Mouse (Mus musculus): ENCODE data around the gene Asap2. TPM values are rescaled to one million over a fixed set of nuclear protein-coding genes. Genes with fewer than 3 reads are reported as not detected.
A peak's percentile ranks its signal among the peaks of the same experiment; 100 is the strongest.
"Not testable (repeated sequence)": the region's sequence is repeated elsewhere in the genome, so short reads cannot be mapped to it uniquely, and the experiment has no call there.

Gene Asap2
- total RNA-seq (2012; rRNA removed), result 0.39 and 0.46 TPM in 2 replicates
- 1 to 10 TPM in 1 of 2 experiments, not detected in 1; 1.9 TPM for polyA plus RNA-seq (2012; ENCODE audit: insufficient read depth in 1 of 2, insufficient read length in 2 of 2, low read depth in 1 of 2, low replicate concordance in 2 of 2, missing spikeins in 1 of 2)

GRCm38 (mm10) chr12:20990132-20990531 is at the start of gene Asap2:
Gene Asap2, plus strand, starts transcription at chr12:20990459.
- H3K9me3 ChIP-seq (replicated peaks; ENCODE audit: insufficient read depth, low read length); H3K36me3 ChIP-seq (ENCODE audit: control insufficient read depth in 1 of 2, insufficient read depth in 2 of 2, low read length in 2 of 2); H3K27ac ChIP-seq (ENCODE audit: control insufficient read depth, low read depth, low read length); H3K9ac ChIP-seq (ENCODE audit: control insufficient read depth, low read depth, low read length, poor library complexity, severe bottlenecking); H3K79me2 ChIP-seq (ENCODE audit: control insufficient read depth, insufficient read depth, low read length, poor library complexity); H3K4me1 ChIP-seq (ENCODE audit: control insufficient read depth in 1 of 2, insufficient read depth in 2 of 2, low read length in 2 of 2); H3K27me3 ChIP-seq (ENCODE audit: control insufficient read depth in 1 of 2, insufficient read depth in 2 of 2, low read length in 2 of 2); H3K4me3 ChIP-seq (ENCODE audit: control insufficient read depth in 1 of 2, insufficient read depth in 1 of 2, low read depth in 2 of 2, low read length in 2 of 2); DNase-seq (ENCODE audit: low read depth, low spot score): not testable (repeated sequence)

- H3K9ac ChIP-seq (ENCODE audit: control insufficient read depth, low read depth, low read length, poor library complexity, severe bottlenecking); H3K4me3 ChIP-seq (ENCODE audit: control insufficient read depth in 1 of 2, insufficient read depth in 1 of 2, low read depth in 2 of 2, low read length in 2 of 2); H3K27me3 ChIP-seq (ENCODE audit: control insufficient read depth in 1 of 2, insufficient read depth in 2 of 2, low read length in 2 of 2); H3K79me2 ChIP-seq (ENCODE audit: control insufficient read depth, insufficient read depth, low read length, poor library complexity); H3K4me1 ChIP-seq (ENCODE audit: control insufficient read depth in 1 of 2, insufficient read depth in 2 of 2, low read length in 2 of 2); H3K27ac ChIP-seq (ENCODE audit: control insufficient read depth, low read depth, low read length); DNase-seq (ENCODE audit: low read depth, low spot score); H3K36me3 ChIP-seq (ENCODE audit: control insufficient read depth in 1 of 2, insufficient read depth in 2 of 2, low read length in 2 of 2); H3K9me3 ChIP-seq (replicated peaks; ENCODE audit: insufficient read depth, low read length): not testable (repeated sequence)
These were observed 42.9 kb upstream of the Asap2 start for GRCm38 (mm10) chr12:20947051-20947997.

- DNase-seq (ENCODE audit: low read depth, low spot score); H3K4me3 ChIP-seq (ENCODE audit: control insufficient read depth in 1 of 2, insufficient read depth in 1 of 2, low read depth in 2 of 2, low read length in 2 of 2): not testable (repeated sequence)
These were observed 320 bp downstream of the Asap2 start for GRCm38 (mm10) chr12:20990579-20990978.

DNA sequence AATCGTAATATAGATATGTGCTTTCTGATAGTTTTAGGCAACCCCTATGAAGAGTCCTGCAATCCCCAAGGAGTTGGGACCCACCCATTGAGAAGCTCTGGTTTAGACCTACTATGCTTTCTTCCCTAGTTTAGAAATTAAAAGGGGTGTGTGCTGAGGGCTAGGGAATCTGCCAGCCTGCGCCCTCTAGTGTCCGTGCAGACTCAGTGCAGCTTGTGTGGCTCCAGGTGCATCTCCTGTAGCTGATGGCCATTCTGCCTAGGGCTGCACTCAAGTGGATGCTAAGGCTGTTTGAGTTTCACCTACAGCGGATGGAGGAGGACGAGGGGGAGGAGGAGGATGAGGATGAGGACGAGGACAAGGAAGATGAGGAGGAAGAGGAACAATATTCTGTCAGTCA is 40.6 kb downstream of the Asap2 start:
- not testable (repeated sequence) for H3K4me3 ChIP-seq (ENCODE audit: control insufficient read depth in 1 of 2, insufficient read depth in 1 of 2, low read depth in 2 of 2, low read length in 2 of 2); H3K4me1 ChIP-seq (ENCODE audit: control insufficient read depth in 1 of 2, insufficient read depth in 2 of 2, low read length in 2 of 2); H3K36me3 ChIP-seq (ENCODE audit: control insufficient read depth in 1 of 2, insufficient read depth in 2 of 2, low read length in 2 of 2); H3K9me3 ChIP-seq (replicated peaks; ENCODE audit: insufficient read depth, low read length); H3K27ac ChIP-seq (ENCODE audit: control insufficient read depth, low read depth, low read length); H3K27me3 ChIP-seq (ENCODE audit: control insufficient read depth in 1 of 2, insufficient read depth in 2 of 2, low read length in 2 of 2); DNase-seq (ENCODE audit: low read depth, low spot score); H3K9ac ChIP-seq (ENCODE audit: control insufficient read depth, low read depth, low read length, poor library complexity, severe bottlenecking); H3K79me2 ChIP-seq (ENCODE audit: control insufficient read depth, insufficient read depth, low read length, poor library complexity)
- TF ChIP-seq CTCF (IDR thresholded peaks at IDR 0.05 in 2 of 3, conservative IDR thresholded peaks at IDR 0.05 in 1 of 3; ENCODE audit: control insufficient read depth in 1 of 3, insufficient read depth in 1 of 3, low read depth in 2 of 3, low read length in 3 of 3, poor library complexity in 1 of 3, severe bottlenecking in 1 of 3), result peak in 2 of 3 experiments; percentile 20 to 33; a peak in 3 of 6 replicates
- 0 out of 2 replicates have a peak, but pooled peaks have one; percentile 13 for TF ChIP-seq SMC3 (IDR thresholded peaks at IDR 0.05; ENCODE audit: low read depth, low read length)

More at GRCm38 (mm10) chr12:20990579-20990978, 320 bp downstream of the Asap2 start:
- H3K27ac ChIP-seq (ENCODE audit: control insufficient read depth, low read depth, low read length); H3K4me1 ChIP-seq (ENCODE audit: control insufficient read depth in 1 of 2, insufficient read depth in 2 of 2, low read length in 2 of 2); H3K27me3 ChIP-seq (ENCODE audit: control insufficient read depth in 1 of 2, insufficient read depth in 2 of 2, low read length in 2 of 2); H3K79me2 ChIP-seq (ENCODE audit: control insufficient read depth, insufficient read depth, low read length, poor library complexity); H3K36me3 ChIP-seq (ENCODE audit: control insufficient read depth in 1 of 2, insufficient read depth in 2 of 2, low read length in 2 of 2); H3K9ac ChIP-seq (ENCODE audit: control insufficient read depth, low read depth, low read length, poor library complexity, severe bottlenecking); H3K9me3 ChIP-seq (replicated peaks; ENCODE audit: insufficient read depth, low read length): not testable (repeated sequence)

- not testable (repeated sequence) for H3K9ac ChIP-seq (ENCODE audit: control insufficient read depth, low read depth, low read length, poor library complexity, severe bottlenecking); H3K79me2 ChIP-seq (ENCODE audit: control insufficient read depth, insufficient read depth, low read length, poor library complexity); H3K36me3 ChIP-seq (ENCODE audit: control insufficient read depth in 1 of 2, insufficient read depth in 2 of 2, low read length in 2 of 2); H3K4me3 ChIP-seq (ENCODE audit: control insufficient read depth in 1 of 2, insufficient read depth in 1 of 2, low read depth in 2 of 2, low read length in 2 of 2); H3K4me1 ChIP-seq (ENCODE audit: control insufficient read depth in 1 of 2, insufficient read depth in 2 of 2, low read length in 2 of 2); H3K27ac ChIP-seq (ENCODE audit: control insufficient read depth, low read depth, low read length); DNase-seq (ENCODE audit: low read depth, low spot score); H3K9me3 ChIP-seq (replicated peaks; ENCODE audit: insufficient read depth, low read length); H3K27me3 ChIP-seq (ENCODE audit: control insufficient read depth in 1 of 2, insufficient read depth in 2 of 2, low read length in 2 of 2)
These were observed 56.5 kb downstream of the Asap2 start for GRCm38 (mm10) chr12:21046716-21047115.

All from MEL (cell line).